Comparison of ENCODE assay signal across 7 mouse cellular contexts in the genomic region with DNA sequence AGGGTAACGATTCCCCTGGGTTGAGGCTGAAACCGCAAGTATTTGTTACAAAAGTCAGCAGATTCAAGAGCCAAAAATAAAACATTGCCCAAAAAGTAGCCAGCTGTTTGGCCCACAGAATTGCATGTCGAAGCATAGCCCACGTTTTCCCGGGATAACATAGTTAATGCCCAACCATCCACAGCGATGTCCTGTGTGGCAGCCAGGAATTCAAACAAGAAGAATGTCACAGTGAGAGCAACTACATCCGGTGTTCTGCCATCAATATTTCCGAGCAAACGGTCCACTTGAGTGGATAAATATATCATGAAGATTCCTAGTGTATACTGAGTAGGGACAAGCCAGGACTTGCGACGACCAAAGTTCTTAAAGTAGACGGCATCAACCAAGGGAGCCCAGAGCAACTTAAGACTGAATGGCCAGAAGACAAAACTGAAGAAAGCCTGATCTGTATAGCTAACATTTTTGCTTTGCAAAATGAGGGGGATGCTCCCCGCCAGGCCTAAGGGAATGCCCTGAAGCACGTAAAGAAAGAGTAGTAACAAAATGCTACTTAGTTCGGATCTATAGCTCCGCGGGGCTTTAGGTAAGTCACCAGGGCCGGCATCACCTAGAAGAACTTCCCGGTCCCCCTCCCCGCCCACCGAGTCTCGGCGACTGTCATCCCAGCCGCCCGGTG. TPM values are rescaled to one million over a fixed set of nuclear protein-coding genes. Genes with fewer than 3 reads are reported as not detected.
A peak's percentile ranks its signal among the peaks of the same experiment; 100 is the strongest.
DNase-seq lines count a peak whose midpoint lies in the region; ATAC-seq and TF ChIP-seq lines count a peak whose summit lies in the region.

No protein-coding gene starts in this region.

- peak overlapping the region; percentile 90 for H3K4me2 ChIP-seq in hindbrain, embryonic 11.5 days (replicated peaks; ENCODE audit: low read depth, low read length)
- peak overlapping the region; percentile 84 for H3K4me2 ChIP-seq in limb, embryonic 13.5 days (replicated peaks)
- peak overlapping the region; percentile 74 for H3K4me2 ChIP-seq in midbrain, postnatal 0 days (ENCODE audit: low read depth, low read length, poor library complexity, severe bottlenecking)

- ATAC-seq in hindbrain, embryonic 11.5 days (ENCODE audit: low FRiP score) = no peak
- no peak for ATAC-seq in limb, embryonic 13.5 days (ENCODE audit: low FRiP score, low read depth)
- no peak for ATAC-seq in midbrain, postnatal 0 days (ENCODE audit: low FRiP score)

- TF ChIP-seq CTCF in testis, adult 2 months (IDR thresholded peaks at IDR 0.05; ENCODE audit: control insufficient read depth, insufficient read depth, insufficient replicate concordance, low read depth, low read length) = no peak
- no peak for TF ChIP-seq CTCF in midbrain, postnatal 0 days (IDR thresholded peaks at IDR 0.05)

- no peaks in the 10 kb centered on the region for H3K36me3 ChIP-seq in testis, adult 2 months (ENCODE audit: control insufficient read depth, insufficient read depth, low read length)
- no peaks in the 10 kb centered on the region for H3K36me3 ChIP-seq in hindbrain, embryonic 11.5 days (ENCODE audit: control insufficient read depth, insufficient read depth, low read length)
- 0 out of 2 replicates have a peak, but pooled peaks cover 3% of the 10 kb centered on the region for H3K36me3 ChIP-seq in limb, embryonic 13.5 days
- no peaks in the 10 kb centered on the region for H3K36me3 ChIP-seq in midbrain, postnatal 0 days (ENCODE audit: insufficient read depth, low read length)

- peak overlapping the region; percentile 91 for H3K27ac ChIP-seq in testis, adult 2 months (ENCODE audit: control insufficient read depth, insufficient read depth, low read depth, low read length)
- H3K27ac ChIP-seq in hindbrain, embryonic 11.5 days (ENCODE audit: low read depth, low read length) = peak overlapping the region; percentile 83
- H3K27ac ChIP-seq in limb, embryonic 13.5 days = peak overlapping the region; percentile 83; the same call in 1 of the 2 replicates
- H3K27ac ChIP-seq in midbrain, postnatal 0 days (ENCODE audit: low read depth, low read length) = peak overlapping the region; percentile 84; the same call in 1 of the 2 replicates

- peak overlapping the region; percentile 98 for H3K4me3 ChIP-seq in testis, adult 2 months (ENCODE audit: control insufficient read depth, low read depth, low read length)
- peak overlapping the region; percentile 87 for H3K4me3 ChIP-seq in hindbrain, embryonic 11.5 days (ENCODE audit: low read depth, low read length)
- peak overlapping the region; percentile 89 for H3K4me3 ChIP-seq in limb, embryonic 13.5 days
- peak overlapping the region; percentile 95 for H3K4me3 ChIP-seq in midbrain, postnatal 0 days (ENCODE audit: low read depth, low read length)

- TF ChIP-seq POLR2A in testis, adult 2 months (IDR thresholded peaks at IDR 0.05; ENCODE audit: control insufficient read depth, low read depth, low read length) = no peak

- H3K9me3 ChIP-seq in hindbrain, embryonic 11.5 days (ENCODE audit: control insufficient read depth, low read length) = no peaks in the 10 kb centered on the region
- H3K9me3 ChIP-seq in limb, embryonic 13.5 days = no peaks in the 10 kb centered on the region
- H3K9me3 ChIP-seq in midbrain, postnatal 0 days (ENCODE audit: low read length) = no peaks in the 10 kb centered on the region

- 10% methylated on average over 25 of the region's 25 CpGs for WGBS in hindbrain, embryonic 11.5 days
- WGBS in limb, embryonic 13.5 days = 6% methylated on average over 25 of the region's 25 CpGs
- 7% methylated on average over 25 of the region's 25 CpGs for WGBS in midbrain, postnatal 0 days

- no peaks in the 10 kb centered on the region; the same call in 1 of the 2 replicates for H3K4me1 ChIP-seq in testis, adult 2 months (ENCODE audit: control insufficient read depth, insufficient read depth, low read length)
- H3K4me1 ChIP-seq in hindbrain, embryonic 11.5 days (replicated peaks; ENCODE audit: control insufficient read depth, insufficient read depth, low read length) = no peaks in the 10 kb centered on the region
- H3K4me1 ChIP-seq in limb, embryonic 13.5 days = peaks cover 17% of the 10 kb centered on the region
- H3K4me1 ChIP-seq in midbrain, postnatal 0 days (ENCODE audit: insufficient read depth, low read length) = peaks cover 11% of the 10 kb centered on the region; the same call in 1 of the 2 replicates

- no peaks in the 10 kb centered on the region for H3K27me3 ChIP-seq in testis, adult 2 months (ENCODE audit: control insufficient read depth, insufficient read depth, low read length)
- H3K27me3 ChIP-seq in hindbrain, embryonic 11.5 days (ENCODE audit: control insufficient read depth, insufficient read depth, low read length) = no peaks in the 10 kb centered on the region
- H3K27me3 ChIP-seq in limb, embryonic 13.5 days = peaks cover 5% of the 10 kb centered on the region; the same call in 1 of the 2 replicates
- 0 out of 2 replicates have a peak, but pooled peaks cover 5% of the 10 kb centered on the region for H3K27me3 ChIP-seq in midbrain, postnatal 0 days (ENCODE audit: insufficient read depth, low read length)

- H3K9ac ChIP-seq in hindbrain, embryonic 11.5 days (ENCODE audit: low read depth, low read length) = peak overlapping the region; percentile 70
- peak overlapping the region; percentile 90 for H3K9ac ChIP-seq in limb, embryonic 13.5 days
- peak overlapping the region; percentile 81 for H3K9ac ChIP-seq in midbrain, postnatal 0 days (replicated peaks; ENCODE audit: low read length, poor library complexity, severe bottlenecking)

- no peak for DNase-seq in testis, postnatal 10 days (ENCODE audit: low spot score)
- peak; percentile 17 for DNase-seq in c-Kit-negative CD71-positive TER-119-positive erythroid progenitor cells, embryonic 14.5 days (ENCODE audit: low read depth, low spot score)
- peak; percentile 6 for DNase-seq in hindbrain, embryonic 11.5 days (ENCODE audit: low spot score)
- peak; percentile 5 for DNase-seq in midbrain, postnatal 0 days (ENCODE audit: low spot score)
- DNase-seq in ovary, postnatal 10 days (ENCODE audit: low spot score) = no peak

RNA-seq across cellular contexts. Expression of a gene that starts 1.0 kb away (rescaled TPM):
- polyA plus RNA-seq in testis, adult 2 months (2012; rRNA removed) = 17.6 and 18.5 TPM in 2 replicates
- polyA plus RNA-seq in hindbrain, embryonic 11.5 days (2014; fragmentation: Nextera tagmentation; extraction: Ambion mirVana) = 12.8 and 13.3 TPM in 2 replicates
- 14.0 and 15.8 TPM in 2 replicates for polyA plus RNA-seq in limb, embryonic 13.5 days (2015; fragmentation: Nextera tagmentation; extraction: Ambion mirVana)
- 51.7 and 54.5 TPM in 2 replicates for total RNA-seq in midbrain, postnatal 0 days (2014; rRNA removed)
- 15.7 and 16.0 TPM in 2 replicates for polyA plus RNA-seq in midbrain, postnatal 0 days (2015; fragmentation: Nextera tagmentation; extraction: Ambion mirVana)

RNA-seq across cellular contexts. Expression of a gene that starts 12.3 kb away (rescaled TPM):
- 17.9 and 21.5 TPM in 2 replicates for polyA plus RNA-seq in testis, adult 2 months (2012; rRNA removed)
- 70.7 and 71.9 TPM in 2 replicates for polyA plus RNA-seq in hindbrain, embryonic 11.5 days (2014; fragmentation: Nextera tagmentation; extraction: Ambion mirVana)
- polyA plus RNA-seq in limb, embryonic 13.5 days (2015; fragmentation: Nextera tagmentation; extraction: Ambion mirVana) = 53.1 and 53.3 TPM in 2 replicates
- 40.9 and 57.9 TPM in 2 replicates for total RNA-seq in midbrain, postnatal 0 days (2014; rRNA removed)
- 40.7 and 46.2 TPM in 2 replicates for polyA plus RNA-seq in midbrain, postnatal 0 days (2015; fragmentation: Nextera tagmentation; extraction: Ambion mirVana)

RNA-seq across cellular contexts. Expression of a gene that starts 34.3 kb away (rescaled TPM):
- polyA plus RNA-seq in testis, adult 2 months (2012; rRNA removed) = 1.3 and 1.7 TPM in 2 replicates
- 3.7 TPM in 2 replicates for polyA plus RNA-seq in hindbrain, embryonic 11.5 days (2014; fragmentation: Nextera tagmentation; extraction: Ambion mirVana)
- polyA plus RNA-seq in limb, embryonic 13.5 days (2015; fragmentation: Nextera tagmentation; extraction: Ambion mirVana) = 7.6 and 7.9 TPM in 2 replicates
- 10.3 and 10.6 TPM in 2 replicates for total RNA-seq in midbrain, postnatal 0 days (2014; rRNA removed)
- 10.9 and 11.6 TPM in 2 replicates for polyA plus RNA-seq in midbrain, postnatal 0 days (2015; fragmentation: Nextera tagmentation; extraction: Ambion mirVana)

Comparison
In these comparisons a context has a peak if more than half of its experiments do, and no peak if none do; other contexts are left out.
1. DNase-seq: peak in c-Kit-negative CD71-positive TER-119-positive erythroid progenitor cells, embryonic 14.5 days (single experiment), hindbrain, embryonic 11.5 days (single experiment) and midbrain, postnatal 0 days (single experiment); none in testis, postnatal 10 days (single experiment) and ovary, postnatal 10 days (single experiment).
2. Peak in every context shown above with its lines, with median percentiles within 50 percentile points of each other: H3K27ac ChIP-seq, H3K4me3 ChIP-seq, H3K4me2 ChIP-seq and H3K9ac ChIP-seq.